Mouse (Mus musculus): ENCODE data around the gene Cnga4. TPM values are rescaled to one million over a fixed set of nuclear protein-coding genes. Genes with fewer than 3 reads are reported as not detected.

The Cnga4 gene
- polyA plus RNA-seq, 1 experiment from 2014 or later: not detected

GRCm38 (mm10) chr7:105394606-105395005, 9.8 kb upstream of the Cnga4 start:
- Histone ChIP-seq H3K4me3 (replicated peaks; ENCODE audit: low read depth, low read length) (no peak overlapping the region), H3K4me2 (ENCODE audit: low read length) (no peak overlapping the region), H3K27me3 (ENCODE audit: insufficient read depth, low read length) (no peaks in the 10 kb centered on the region), H3K4me1 (replicated peaks; ENCODE audit: insufficient read depth, low read length) (no peaks in the 10 kb centered on the region), H3K9ac (ENCODE audit: low read depth, low read length) (no peak overlapping the region), H3K27ac (no peak overlapping the region), H3K9me3 (replicated peaks; ENCODE audit: low read length) (no peaks in the 10 kb centered on the region), H3K36me3 (ENCODE audit: insufficient read depth, low read length) (peaks cover 6% of the 10 kb centered on the region; the same call in 1 of the 2 replicates)
- DNase-seq (ENCODE audit: low spot score): no peak
- no peak for TF ChIP-seq CTCF (IDR thresholded peaks at IDR 0.05; ENCODE audit: low read depth)
- ATAC-seq (replicated peaks; ENCODE audit: low FRiP score, low read depth): no peak
- 81% methylated on average over 1 of the region's 1 CpGs for WGBS

GRCm38 (mm10) chr7:105395131-105395820, 9.1 kb upstream of the Cnga4 start:
- no peak for TF ChIP-seq CTCF (IDR thresholded peaks at IDR 0.05; ENCODE audit: low read depth)

GRCm38 (mm10) chr7:105396126-105396525, 8.2 kb upstream of the Cnga4 start:
- no peaks in the 10 kb centered on the region for H3K9me3 ChIP-seq (replicated peaks; ENCODE audit: low read length)
- H3K4me3 ChIP-seq (replicated peaks; ENCODE audit: low read depth, low read length): no peak overlapping the region
- DNase-seq (ENCODE audit: low spot score) (no peak), ATAC-seq (replicated peaks; ENCODE audit: low FRiP score, low read depth) (no peak)
- H3K27me3 ChIP-seq (ENCODE audit: insufficient read depth, low read length): no peaks in the 10 kb centered on the region
- H3K4me1 ChIP-seq (replicated peaks; ENCODE audit: insufficient read depth, low read length): no peaks in the 10 kb centered on the region
- no peak overlapping the region for H3K4me2 ChIP-seq (ENCODE audit: low read length)
- no peak for TF ChIP-seq CTCF (IDR thresholded peaks at IDR 0.05; ENCODE audit: low read depth)
- H3K9ac ChIP-seq (ENCODE audit: low read depth, low read length): no peak overlapping the region
- H3K36me3 ChIP-seq (ENCODE audit: insufficient read depth, low read length): no peaks in the 10 kb centered on the region
- H3K27ac ChIP-seq: no peak overlapping the region

More at GRCm38 (mm10) chr7:105395131-105395820, 9.1 kb upstream of the Cnga4 start:
- DNase-seq (ENCODE audit: low spot score) (no peak), ATAC-seq (replicated peaks; ENCODE audit: low FRiP score, low read depth) (no peak)
- H3K9me3 ChIP-seq (replicated peaks; ENCODE audit: low read length): no peaks in the 10 kb centered on the region
- no peak overlapping the region for H3K4me2 ChIP-seq (ENCODE audit: low read length)
- no peaks in the 10 kb centered on the region for H3K36me3 ChIP-seq (ENCODE audit: insufficient read depth, low read length)
- no peak overlapping the region for H3K4me3 ChIP-seq (replicated peaks; ENCODE audit: low read depth, low read length)
- no peak overlapping the region for H3K9ac ChIP-seq (ENCODE audit: low read depth, low read length)
- no peaks in the 10 kb centered on the region for H3K4me1 ChIP-seq (replicated peaks; ENCODE audit: insufficient read depth, low read length)
- no peaks in the 10 kb centered on the region for H3K27me3 ChIP-seq (ENCODE audit: insufficient read depth, low read length)
- H3K27ac ChIP-seq: no peak overlapping the region

- DNase-seq (ENCODE audit: low spot score): peak; percentile 14
- Histone ChIP-seq H3K27ac (peak overlapping the region; percentile 81), H3K4me3 (replicated peaks; ENCODE audit: low read depth, low read length) (peak overlapping the region; percentile 80), H3K9me3 (replicated peaks; ENCODE audit: low read length) (no peaks in the 10 kb centered on the region), H3K4me1 (replicated peaks; ENCODE audit: insufficient read depth, low read length) (no peaks in the 10 kb centered on the region), H3K27me3 (ENCODE audit: insufficient read depth, low read length) (no peaks in the 10 kb centered on the region), H3K4me2 (ENCODE audit: low read length) (peak overlapping the region; percentile 69), H3K36me3 (ENCODE audit: insufficient read depth, low read length) (no peaks in the 10 kb centered on the region), H3K9ac (ENCODE audit: low read depth, low read length) (peak overlapping the region; percentile 84)
- TF ChIP-seq CTCF (IDR thresholded peaks at IDR 0.05; ENCODE audit: low read depth): no peak
- WGBS: 2% methylated on average over 25 of the region's 25 CpGs
- ATAC-seq (replicated peaks; ENCODE audit: low FRiP score, low read depth): no peak; the same call in 1 of the 2 replicates
These were observed 5.1 kb upstream of the Cnga4 start for GRCm38 (mm10) chr7:105399058-105399934.

GRCm38 (mm10) chr7:105399935-105400624, 4.3 kb upstream of the Cnga4 start, which contains the start of gene Fam160a2:
Fam160a2 (minus strand) TSS chr7:105400054.
- Histone ChIP-seq H3K27me3 (ENCODE audit: insufficient read depth, low read length) (no peaks in the 10 kb centered on the region), H3K9ac (ENCODE audit: low read depth, low read length) (peak within 1 kb of the TSS; percentile 84), H3K36me3 (ENCODE audit: insufficient read depth, low read length) (no peaks in the 10 kb centered on the region), H3K4me1 (replicated peaks; ENCODE audit: insufficient read depth, low read length) (no peaks in the 10 kb centered on the region), H3K9me3 (replicated peaks; ENCODE audit: low read length) (no peaks in the 10 kb centered on the region), H3K27ac (peak within 1 kb of the TSS; percentile 81), H3K4me2 (ENCODE audit: low read length) (peak within 1 kb of the TSS; percentile 69), H3K4me3 (replicated peaks; ENCODE audit: low read depth, low read length) (peak within 1 kb of the TSS; percentile 80)
- peak; percentile 99 for ATAC-seq (replicated peaks; ENCODE audit: low FRiP score, low read depth)
- WGBS: under 1% methylated on average over 55 of the region's 55 CpGs
- DNase-seq (ENCODE audit: low spot score): peak; percentile 100
- TF ChIP-seq CTCF (IDR thresholded peaks at IDR 0.05; ENCODE audit: low read depth): no peak

GRCm38 (mm10) chr7:105406322-105406721, 2.0 kb downstream of the Cnga4 start:
- ATAC-seq (replicated peaks; ENCODE audit: low FRiP score, low read depth): no peak
- Histone ChIP-seq H3K9ac (ENCODE audit: low read depth, low read length) (no peak overlapping the region), H3K4me3 (replicated peaks; ENCODE audit: low read depth, low read length) (no peak overlapping the region), H3K27me3 (ENCODE audit: insufficient read depth, low read length) (no peaks in the 10 kb centered on the region), H3K9me3 (replicated peaks; ENCODE audit: low read length) (no peaks in the 10 kb centered on the region), H3K4me2 (ENCODE audit: low read length) (no peak overlapping the region), H3K36me3 (ENCODE audit: insufficient read depth, low read length) (no peaks in the 10 kb centered on the region), H3K4me1 (replicated peaks; ENCODE audit: insufficient read depth, low read length) (no peaks in the 10 kb centered on the region), H3K27ac (no peak overlapping the region)
- DNase-seq (ENCODE audit: low spot score): no peak
- 64% methylated on average over 1 of the region's 1 CpGs for WGBS
- TF ChIP-seq CTCF (IDR thresholded peaks at IDR 0.05; ENCODE audit: low read depth): no peak
